Mouse (Mus musculus) splenic B cell, adult 2 months (primary cell): ENCODE data around the gene Slc1a3.

ENCODE experiments used
- DNase-seq: peaks from one replicate; pipeline ENCODE4 v3.0.0-alpha.2; 2011; ENCODE audit warnings: low read depth, low spot score
- H3K27me3 ChIP-seq: 2 replicates; pipeline ENCODE4 v1.6.1; 2012; ENCODE audit warnings: mild to moderate bottlenecking, low read length, moderate library complexity, mixed read lengths; ENCODE audit not compliant: control insufficient read depth, poor library complexity, insufficient read depth, severe bottlenecking
- H3K36me3 ChIP-seq: 2 replicates; pipeline ENCODE4 v1.6.1; 2012; ENCODE audit warnings: mild to moderate bottlenecking, low read length, moderate library complexity, mixed read lengths; ENCODE audit not compliant: control insufficient read depth, poor library complexity, insufficient read depth, severe bottlenecking

Gene Slc1a3

DNA sequence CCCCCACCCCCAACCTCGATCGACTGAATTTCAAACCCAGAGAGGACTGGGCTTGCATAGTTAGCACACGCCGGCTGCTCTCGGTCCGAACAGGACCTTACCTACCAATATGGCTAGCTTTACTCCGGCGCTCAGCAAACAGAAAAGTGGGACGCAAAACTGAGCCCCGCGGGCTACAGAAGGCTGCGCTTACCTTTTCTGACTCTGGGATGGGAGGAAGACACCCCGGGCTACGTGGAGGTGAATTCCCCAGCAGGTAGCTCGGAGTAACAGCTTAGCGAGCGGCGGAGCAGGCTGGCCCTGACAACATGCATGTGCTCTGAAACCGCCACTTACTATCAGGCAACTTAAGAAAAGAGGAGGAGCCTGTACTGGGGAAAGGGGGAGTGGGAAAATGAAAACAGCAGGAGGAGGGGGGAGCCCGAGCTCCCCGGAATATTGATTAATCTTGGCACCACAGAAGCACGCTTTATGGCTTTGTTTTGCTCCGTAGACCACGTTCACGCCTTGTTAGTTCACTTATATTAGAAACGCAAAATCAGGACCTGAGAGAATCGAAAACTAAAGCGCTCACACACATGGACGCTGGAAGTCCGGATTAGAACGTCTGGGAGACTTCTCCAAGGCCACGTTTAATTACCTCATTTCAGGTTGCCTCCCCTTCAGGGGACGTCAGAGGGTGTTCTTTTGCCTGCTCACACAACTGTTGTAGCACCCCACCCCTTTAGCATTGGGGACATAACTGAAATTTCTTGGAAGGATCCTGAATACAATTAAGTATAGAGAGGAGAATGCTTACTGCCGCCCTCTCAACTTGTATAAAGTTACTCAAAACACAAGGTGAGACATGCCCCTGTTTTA lies at the start of gene Slc1a3:
Gene Slc1a3 (minus strand): TSS at position 619 of the 861 bp plus-strand sequence.
- DNase-seq: no peak
- H3K27me3 ChIP-seq: peaks cover 2% of the 10 kb centered on the region; the same call in 1 of the 2 replicates
- no peaks in the 10 kb centered on the region for H3K36me3 ChIP-seq

DNA sequence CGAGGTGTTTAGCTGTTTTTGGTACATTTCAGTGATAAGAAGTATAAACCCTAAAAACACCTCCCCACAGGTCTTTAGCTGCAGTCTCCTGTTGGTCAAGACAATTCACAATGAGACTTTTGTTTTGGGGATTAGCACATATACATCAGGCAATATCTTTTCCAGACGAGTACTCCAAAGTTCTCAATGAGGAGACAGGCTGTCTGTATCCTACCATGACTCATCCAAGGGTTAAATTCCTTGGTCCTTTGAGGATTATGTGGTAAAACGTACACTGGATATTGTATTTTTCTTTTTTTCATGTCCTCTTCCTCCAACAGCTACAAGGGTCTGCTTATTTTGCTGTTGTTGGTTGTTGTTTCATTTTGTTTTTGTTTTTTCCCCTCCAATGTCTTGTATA lies 48.5 kb upstream of the Slc1a3 start:
- DNase-seq: no peak
- Histone ChIP-seq H3K36me3 (no peaks in the 10 kb centered on the region), H3K27me3 (no peaks in the 10 kb centered on the region)

DNA sequence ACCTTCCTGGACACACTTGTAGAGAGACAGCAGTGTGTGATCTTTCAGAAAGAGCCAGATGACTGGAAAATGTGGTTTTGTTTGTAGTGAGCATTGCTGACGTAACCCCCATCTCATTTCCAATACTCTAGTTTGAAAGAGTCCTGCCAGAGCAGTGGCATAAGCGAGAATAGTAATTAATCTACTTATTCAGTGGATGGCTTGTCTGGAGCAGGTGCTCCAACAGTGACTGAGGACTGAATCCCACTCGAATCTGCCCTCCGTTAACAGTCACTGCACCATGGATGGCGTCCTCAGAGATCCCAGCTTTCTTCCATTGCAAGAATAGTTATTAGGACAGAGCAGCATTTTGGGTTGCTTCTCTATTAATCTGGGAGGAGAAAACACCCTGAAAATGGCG lies 45.9 kb upstream of the Slc1a3 start:
- no peaks in the 10 kb centered on the region for H3K36me3 ChIP-seq
- no peaks in the 10 kb centered on the region for H3K27me3 ChIP-seq
- no peak for DNase-seq

DNA sequence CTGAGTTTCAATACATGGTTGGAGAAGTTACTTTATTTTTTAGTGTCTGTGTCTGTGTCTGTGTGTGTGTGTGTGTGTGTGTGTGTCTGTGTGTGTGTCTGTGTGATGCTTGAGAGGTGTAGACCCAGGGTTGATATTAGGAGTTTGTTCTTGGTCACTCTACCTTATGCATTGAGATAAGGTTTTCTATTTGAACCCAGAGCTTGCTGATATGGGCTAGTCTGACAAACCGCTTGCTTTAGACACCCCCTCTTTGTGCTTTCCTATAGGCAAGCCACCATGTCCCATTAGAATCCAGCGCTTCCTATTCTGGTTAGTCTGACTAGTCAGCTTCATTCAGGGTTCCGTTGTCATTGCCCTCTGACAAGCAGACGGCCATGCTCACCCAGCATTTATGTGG lies 39.2 kb upstream of the Slc1a3 start:
- Histone ChIP-seq H3K36me3 (no peaks in the 10 kb centered on the region), H3K27me3 (no peaks in the 10 kb centered on the region)
- DNase-seq: no peak

DNA sequence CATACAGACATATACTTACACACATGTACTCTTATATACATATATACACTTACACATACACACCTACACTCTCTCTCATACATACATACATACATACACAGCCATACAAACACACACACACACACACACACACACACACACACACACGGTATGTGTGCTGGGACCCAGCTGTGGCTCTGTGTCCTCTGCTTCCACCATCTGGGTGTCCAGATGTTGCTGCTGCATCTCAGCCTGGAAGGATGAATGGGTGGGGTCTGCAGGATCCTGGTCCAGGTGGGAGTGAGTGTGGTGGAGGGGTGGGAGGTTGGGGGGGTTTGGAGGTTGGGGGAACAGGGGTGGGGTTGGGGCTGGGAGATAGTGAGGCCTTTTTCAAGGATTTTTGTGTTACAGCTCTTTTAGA lies 38.2 kb upstream of the Slc1a3 start:
- DNase-seq: no peak
- H3K36me3 ChIP-seq: no peaks in the 10 kb centered on the region
- no peaks in the 10 kb centered on the region for H3K27me3 ChIP-seq

DNA sequence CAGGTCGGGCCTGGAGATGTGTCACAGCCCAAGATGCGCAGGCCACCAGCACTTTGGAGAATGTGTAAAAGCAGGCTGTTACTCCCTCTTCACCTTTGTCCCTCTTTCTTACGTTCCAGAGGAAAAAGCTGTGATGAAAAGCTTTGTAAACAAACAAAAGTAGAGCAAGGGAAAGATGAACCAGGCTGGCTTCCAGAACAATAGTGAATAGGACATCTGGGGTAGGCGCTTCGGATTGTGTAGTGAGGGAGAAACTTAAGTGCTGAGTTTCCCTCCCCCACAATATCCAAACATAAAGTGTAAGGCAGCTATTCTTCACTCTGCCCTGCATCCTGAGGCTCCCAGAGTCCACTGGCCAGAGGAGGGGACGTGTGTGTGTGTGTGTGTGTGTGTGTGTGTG lies 31.0 kb upstream of the Slc1a3 start:
- H3K27me3 ChIP-seq: peaks cover 2% of the 10 kb centered on the region; the same call in 1 of the 2 replicates

DNA sequence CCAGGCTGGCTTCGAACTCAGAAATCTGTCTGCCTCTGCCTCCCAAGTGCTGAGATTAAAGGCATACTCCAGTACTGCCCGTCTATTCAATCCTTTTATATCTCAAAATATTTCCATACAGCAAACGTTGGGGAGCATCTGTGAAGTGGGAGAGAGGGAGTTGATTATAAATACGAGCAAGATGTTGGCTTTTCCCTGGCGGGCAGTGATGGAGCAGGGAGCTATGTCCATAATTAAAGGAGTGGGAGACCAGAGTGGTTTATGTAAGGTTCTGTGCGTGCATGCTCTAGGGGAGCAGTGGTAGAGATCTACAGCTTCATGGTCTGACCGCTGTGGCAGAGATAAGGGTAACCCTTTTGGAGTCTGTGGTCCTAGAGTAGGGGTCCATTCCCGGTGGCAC lies 30.2 kb upstream of the Slc1a3 start:
- no peaks in the 10 kb centered on the region for H3K36me3 ChIP-seq
- DNase-seq: no peak

More for the DNA sequence above, 31.0 kb upstream of the Slc1a3 start:
- H3K36me3 ChIP-seq: no peaks in the 10 kb centered on the region
- no peak for DNase-seq

DNA sequence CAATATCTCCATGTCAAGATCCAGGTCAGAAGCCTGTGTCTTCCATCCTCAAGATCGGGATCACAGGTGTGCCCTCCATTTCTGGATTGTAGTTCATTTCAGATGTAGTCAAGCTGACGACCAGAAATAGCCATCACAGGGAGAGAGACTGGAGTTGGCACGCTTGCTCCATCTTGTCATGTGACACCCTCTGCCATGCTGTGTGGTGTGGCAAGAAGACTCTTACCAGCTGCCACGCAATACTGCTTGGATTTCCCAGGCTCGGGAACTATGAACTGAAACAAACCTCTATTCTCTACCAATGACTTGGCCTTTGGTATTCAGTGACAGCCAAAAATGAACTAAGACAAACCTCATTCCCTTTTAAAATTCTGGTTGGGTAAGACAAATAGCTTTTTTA lies 27.6 kb upstream of the Slc1a3 start:
- Histone ChIP-seq H3K36me3 (no peaks in the 10 kb centered on the region), H3K27me3 (peaks cover 2% of the 10 kb centered on the region; the same call in 1 of the 2 replicates)
- DNase-seq: no peak

More for the DNA sequence above, 30.2 kb upstream of the Slc1a3 start:
- H3K27me3 ChIP-seq: peaks cover 2% of the 10 kb centered on the region; the same call in 1 of the 2 replicates

DNA sequence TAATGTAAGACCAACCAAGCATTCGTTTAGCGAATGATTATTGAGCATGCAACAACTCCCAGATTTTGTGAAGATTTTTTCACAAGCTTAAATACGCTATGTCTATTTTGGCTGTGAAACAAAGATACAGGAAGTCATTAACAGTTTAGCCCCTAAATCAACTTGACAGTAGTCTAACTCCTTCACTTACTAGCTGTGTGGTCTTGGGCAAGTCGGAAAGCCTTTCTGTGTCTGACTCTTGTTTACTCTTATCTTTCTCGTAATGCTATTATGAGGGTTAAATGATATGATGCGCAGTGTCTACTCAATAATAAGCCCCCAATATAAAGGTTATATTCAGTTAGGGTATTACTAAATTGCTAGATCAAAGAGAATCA lies 23.8 kb upstream of the Slc1a3 start:
- DNase-seq: no peak
- no peaks in the 10 kb centered on the region for H3K36me3 ChIP-seq
- no peaks in the 10 kb centered on the region for H3K27me3 ChIP-seq

DNA sequence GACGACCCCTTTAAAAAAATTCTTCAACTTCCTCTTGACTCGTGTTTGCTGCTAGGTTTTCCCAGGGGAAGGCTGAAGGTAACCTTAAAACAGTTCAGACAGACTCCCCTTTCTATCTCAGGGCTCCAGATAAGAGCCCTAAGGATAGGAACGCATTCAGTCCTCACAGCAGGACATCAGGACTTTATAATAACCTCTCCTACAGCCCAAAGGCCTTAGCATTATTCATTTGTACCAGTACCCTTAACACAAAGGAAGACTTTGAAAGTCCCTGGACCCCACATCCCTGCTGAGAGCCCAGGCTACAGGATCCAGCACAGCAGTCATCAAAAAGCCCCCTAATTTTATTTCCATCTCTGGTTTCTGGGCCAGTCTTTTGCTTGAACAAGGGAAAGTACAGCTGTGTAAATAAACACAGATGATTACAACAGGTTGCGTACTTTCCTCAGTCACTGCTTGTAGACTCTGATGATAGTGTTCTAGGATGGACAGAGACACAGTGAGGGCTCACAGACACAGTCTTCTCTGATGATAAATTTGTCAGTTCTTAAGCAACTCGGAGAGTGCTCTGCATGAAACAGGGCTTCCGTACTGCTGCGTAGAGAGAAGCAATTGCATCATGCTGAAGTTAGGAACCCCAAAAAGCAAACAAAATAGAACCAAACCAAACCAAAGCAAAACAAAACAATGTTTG lies 23.3 kb upstream of the Slc1a3 start:
- DNase-seq: no peak
- H3K36me3 ChIP-seq: no peaks in the 10 kb centered on the region
- H3K27me3 ChIP-seq: no peaks in the 10 kb centered on the region

DNA sequence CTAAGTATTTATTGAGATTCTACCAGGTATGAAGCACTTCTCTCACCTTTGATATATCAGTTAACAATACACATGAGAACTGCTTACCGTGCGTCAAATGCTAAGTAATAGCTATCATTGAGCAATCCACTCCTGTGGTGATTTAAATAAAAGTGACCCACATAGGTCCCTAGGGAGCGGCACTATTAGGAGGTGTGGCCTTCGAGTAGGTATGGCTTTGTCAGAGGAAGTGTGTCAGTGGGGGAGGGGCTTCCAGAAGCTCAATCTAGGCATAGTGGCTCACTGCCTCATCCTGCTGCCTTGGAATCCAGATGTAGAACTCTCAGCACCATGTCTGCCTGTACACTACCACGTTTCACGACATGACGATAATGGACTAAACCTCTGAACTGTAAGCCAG lies 18.3 kb upstream of the Slc1a3 start:
- H3K27me3 ChIP-seq: no peaks in the 10 kb centered on the region
- no peak for DNase-seq

DNA sequence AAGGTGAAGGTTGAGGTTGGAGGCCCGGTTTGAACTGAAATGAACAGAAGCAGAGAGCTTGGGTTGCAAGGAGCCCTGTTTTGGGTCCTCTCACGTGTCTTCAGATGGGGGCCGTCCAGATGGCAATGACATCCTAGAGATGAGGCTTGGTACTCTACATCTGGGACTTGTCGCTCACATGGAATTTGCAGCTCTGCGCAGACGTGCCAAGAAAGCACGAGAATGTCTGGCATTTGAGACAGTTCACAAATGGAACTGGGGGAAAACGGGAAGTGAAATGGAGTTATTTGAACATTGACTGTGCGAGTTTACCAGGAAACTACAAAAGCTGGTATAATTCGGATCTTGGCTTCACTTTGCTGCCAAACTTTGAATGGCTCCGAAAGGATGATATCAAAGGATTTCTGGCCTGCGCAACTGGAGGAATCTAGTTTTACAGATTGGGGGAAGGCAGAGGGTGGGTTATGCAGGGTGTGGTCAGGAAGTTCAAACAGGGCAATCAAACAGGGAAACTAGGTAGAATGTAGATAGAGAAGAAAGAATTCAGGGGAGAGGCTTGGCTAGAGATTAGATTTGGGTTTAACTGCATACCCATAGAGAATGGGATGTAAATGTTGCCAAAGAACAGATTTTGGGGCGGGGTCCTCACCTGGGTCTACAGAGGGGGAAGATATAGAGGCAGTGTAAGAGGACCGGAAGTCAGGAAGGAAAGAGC lies 12.0 kb upstream of the Slc1a3 start:
- no peak for DNase-seq
- H3K36me3 ChIP-seq: no peaks in the 10 kb centered on the region
- H3K27me3 ChIP-seq: no peaks in the 10 kb centered on the region

More for the DNA sequence above, 18.3 kb upstream of the Slc1a3 start:
- H3K36me3 ChIP-seq: no peaks in the 10 kb centered on the region

DNA sequence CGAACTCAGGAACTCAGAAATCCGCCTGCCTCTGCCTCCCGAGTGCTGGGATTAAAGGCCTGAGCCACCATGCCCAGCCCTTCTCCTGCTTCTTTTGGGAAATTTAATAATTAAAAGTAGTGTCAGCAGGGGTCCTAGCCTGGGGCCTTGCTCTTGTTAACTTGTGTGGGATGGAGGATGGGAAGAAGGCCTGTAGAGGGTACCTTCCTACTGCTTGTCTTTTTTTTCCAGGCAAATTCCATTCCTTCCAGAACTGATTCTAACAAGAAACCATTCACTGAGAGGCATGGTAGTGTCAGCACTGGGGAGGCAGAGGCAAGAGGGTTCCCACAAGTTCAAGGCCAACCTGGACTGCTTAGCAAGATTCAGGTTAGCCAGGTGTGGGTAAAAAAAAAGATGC lies 11.2 kb upstream of the Slc1a3 start:
- H3K27me3 ChIP-seq: no peaks in the 10 kb centered on the region
- H3K36me3 ChIP-seq: no peaks in the 10 kb centered on the region
- DNase-seq: no peak

DNA sequence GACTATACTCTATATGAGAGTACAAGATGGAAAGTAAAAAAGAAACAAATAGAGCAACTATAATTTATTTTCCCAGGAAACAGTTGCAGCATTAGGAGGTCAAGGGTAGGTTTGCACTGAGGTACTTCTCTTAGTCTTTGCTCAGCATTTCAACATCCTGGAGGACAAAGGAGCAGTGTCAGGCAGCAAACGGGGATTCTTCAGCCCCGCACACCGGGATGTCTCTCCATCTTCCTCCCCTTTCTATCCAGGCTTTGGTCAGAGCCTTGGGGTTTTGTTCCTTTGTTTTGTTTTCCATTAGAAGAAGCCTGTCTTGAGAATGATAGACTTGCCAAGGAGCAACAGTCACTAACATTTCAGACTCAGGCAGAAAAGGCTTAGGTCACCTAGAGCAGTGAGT lies 10.4 kb upstream of the Slc1a3 start:
- no peaks in the 10 kb centered on the region for H3K36me3 ChIP-seq
- DNase-seq: no peak
- H3K27me3 ChIP-seq: no peaks in the 10 kb centered on the region

DNA sequence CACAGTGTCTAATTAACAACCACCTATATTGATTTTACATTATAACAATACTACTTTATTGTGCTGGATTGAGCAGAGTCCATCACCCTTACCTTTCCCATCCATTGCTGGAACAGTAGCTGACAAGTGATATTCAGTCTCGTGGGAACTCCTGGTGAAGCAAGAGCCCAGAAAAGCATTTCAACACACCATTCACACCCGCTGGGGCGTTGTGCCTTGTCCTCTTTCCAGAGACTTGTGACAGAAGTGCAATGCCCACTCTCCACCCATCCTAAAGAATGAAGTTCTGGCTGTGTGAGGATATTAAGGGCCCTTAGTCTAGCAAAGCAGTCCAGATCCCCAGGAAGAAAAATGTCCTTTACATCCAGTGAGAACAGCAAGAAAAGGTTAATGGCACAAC lies 7.9 kb upstream of the Slc1a3 start:
- no peak for DNase-seq
- no peaks in the 10 kb centered on the region for H3K27me3 ChIP-seq

More for the DNA sequence above, 7.9 kb upstream of the Slc1a3 start:
- no peaks in the 10 kb centered on the region for H3K36me3 ChIP-seq
